Mouse (Mus musculus): ENCODE measurements around the gene Sfxn5.

The Sfxn5 gene

GRCm38 (mm10) chr6:85333000-85333669 is at the start of gene Sfxn5:
Gene Sfxn5 (minus strand): TSS chr6:85333422.
- peak; percentile 98 for DNase-seq (ENCODE audit: low spot score)

GRCm38 (mm10) chr6:85382791-85383190 is 49.6 kb upstream of the Sfxn5 start:
- DNase-seq (ENCODE audit: low spot score), result no peak

GRCm38 (mm10) chr6:85381648-85382020 is 48.4 kb upstream of the Sfxn5 start:
- no peak for DNase-seq (ENCODE audit: low spot score)

- no peak for DNase-seq (ENCODE audit: low spot score)
These were observed 47.9 kb upstream of the Sfxn5 start for GRCm38 (mm10) chr6:85380901-85381647.

- peak; percentile 76 for DNase-seq (ENCODE audit: low spot score)
These were observed 47.1 kb upstream of the Sfxn5 start for GRCm38 (mm10) chr6:85380201-85380900.

GRCm38 (mm10) chr6:85378629-85379028 is 45.4 kb upstream of the Sfxn5 start:
- DNase-seq (ENCODE audit: low spot score), result no peak

GRCm38 (mm10) chr6:85377876-85378275 is 44.7 kb upstream of the Sfxn5 start:
- DNase-seq (ENCODE audit: low spot score), result peak; percentile 69

GRCm38 (mm10) chr6:85377066-85377734 is 44.0 kb upstream of the Sfxn5 start:
- peak; percentile 55 for DNase-seq (ENCODE audit: low spot score)

- DNase-seq (ENCODE audit: low spot score), result peak; percentile 98
These were observed 41.5 kb upstream of the Sfxn5 start for GRCm38 (mm10) chr6:85374734-85375114.

GRCm38 (mm10) chr6:85373951-85374733 is 40.9 kb upstream of the Sfxn5 start, which contains the start of gene Rab11fip5:
Gene Rab11fip5 (minus strand): TSS chr6:85374634.
- DNase-seq (ENCODE audit: low spot score), result no peak

GRCm38 (mm10) chr6:85373066-85373860 is 40.0 kb upstream of the Sfxn5 start:
- DNase-seq (ENCODE audit: low spot score), result peak; percentile 61

- no peak for DNase-seq (ENCODE audit: low spot score)
These were observed 39.3 kb upstream of the Sfxn5 start for GRCm38 (mm10) chr6:85372496-85372895.

- no peak for DNase-seq (ENCODE audit: low spot score)
These were observed 38.7 kb upstream of the Sfxn5 start for GRCm38 (mm10) chr6:85371859-85372405.

- no peak for DNase-seq (ENCODE audit: low spot score)
These were observed 37.6 kb upstream of the Sfxn5 start for GRCm38 (mm10) chr6:85370666-85371430.

GRCm38 (mm10) chr6:85370041-85370440 is 36.8 kb upstream of the Sfxn5 start:
- no peak for DNase-seq (ENCODE audit: low spot score)

- DNase-seq (ENCODE audit: low spot score), result no peak
These were observed 36.1 kb upstream of the Sfxn5 start for GRCm38 (mm10) chr6:85369181-85369860.

- no peak for DNase-seq (ENCODE audit: low spot score)
These were observed 35.5 kb upstream of the Sfxn5 start for GRCm38 (mm10) chr6:85368722-85369121.

- no peak for DNase-seq (ENCODE audit: low spot score)
These were observed 34.9 kb upstream of the Sfxn5 start for GRCm38 (mm10) chr6:85368166-85368565.

GRCm38 (mm10) chr6:85366387-85366786 is 33.2 kb upstream of the Sfxn5 start:
- no peak for DNase-seq (ENCODE audit: low spot score)

Data from yolk sac, embryonic 10.5 days (tissue).